Mouse (Mus musculus): ENCODE data around the gene Ubl5. TPM values are rescaled to one million over a fixed set of nuclear protein-coding genes. Genes with fewer than 3 reads are reported as not detected.
A peak's percentile ranks its signal among the peaks of the same experiment; 100 is the strongest.
"Not testable (repeated sequence)": the region's sequence is repeated elsewhere in the genome, so short reads cannot be mapped to it uniquely, and the experiment has no call there.

Ubl5 gene
- polyA plus RNA-seq (2011; ENCODE audit: insufficient read length, low read depth, missing spikeins): 243 and 252 TPM in 2 replicates

DNA sequence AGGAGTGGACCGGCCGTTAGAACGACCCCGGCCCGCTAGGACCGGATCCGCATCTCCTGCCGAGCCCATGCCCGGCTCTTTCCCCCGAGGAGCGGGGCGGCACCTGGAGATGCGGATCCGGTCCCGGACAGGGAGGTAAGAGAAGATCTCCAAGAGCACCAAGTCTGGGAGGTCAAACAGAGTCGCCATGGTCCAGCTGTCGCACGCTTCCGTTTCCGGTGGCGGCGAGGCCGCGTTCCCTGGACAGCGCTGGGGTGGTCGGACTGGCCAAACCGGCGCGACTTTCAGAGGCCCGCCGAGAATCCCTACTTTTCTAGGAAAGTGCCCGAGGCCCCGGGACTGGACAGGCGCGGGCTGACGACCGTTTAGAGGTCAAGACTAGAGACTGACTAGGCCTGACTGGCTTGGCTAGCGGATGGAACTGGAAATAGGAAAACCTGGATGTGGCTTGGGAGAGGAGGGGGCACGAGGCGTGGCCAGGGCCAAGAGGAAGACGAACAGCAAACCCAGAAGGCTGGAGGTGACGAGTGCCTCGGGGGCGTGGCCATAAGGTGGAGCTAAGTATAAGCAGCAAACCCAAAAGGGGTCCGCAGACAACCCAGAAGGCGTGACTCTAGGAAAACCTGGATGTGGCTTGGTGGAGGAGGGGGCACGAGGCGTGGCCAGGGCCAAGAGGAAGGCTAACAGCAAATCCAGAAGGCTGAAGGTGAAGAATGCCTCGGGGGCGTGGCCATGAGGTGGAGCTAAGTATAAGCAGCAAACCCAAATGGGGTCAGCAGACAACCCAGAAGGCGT, at the start of gene Ubl5:
Gene Ubl5, plus strand, starts transcription at position 778 of the 795 bp plus-strand sequence.
- peak within 1 kb of the TSS; percentile 91 for H3K4me3 ChIP-seq (ENCODE audit: insufficient read depth, low read length)
- H3K4me1 ChIP-seq (ENCODE audit: control insufficient read depth, insufficient read depth, low read length): no peaks in the 10 kb centered on the region
- TF ChIP-seq CTCF (IDR thresholded peaks at IDR 0.05; ENCODE audit: borderline replicate concordance, insufficient read depth, low read length): no peak
- peak; percentile 86 for TF ChIP-seq POLR2A (IDR thresholded peaks at IDR 0.05; ENCODE audit: low read depth, low read length)
- peak within 1 kb of the TSS; percentile 19 for H3K27ac ChIP-seq (ENCODE audit: insufficient read depth, low read length)

DNA sequence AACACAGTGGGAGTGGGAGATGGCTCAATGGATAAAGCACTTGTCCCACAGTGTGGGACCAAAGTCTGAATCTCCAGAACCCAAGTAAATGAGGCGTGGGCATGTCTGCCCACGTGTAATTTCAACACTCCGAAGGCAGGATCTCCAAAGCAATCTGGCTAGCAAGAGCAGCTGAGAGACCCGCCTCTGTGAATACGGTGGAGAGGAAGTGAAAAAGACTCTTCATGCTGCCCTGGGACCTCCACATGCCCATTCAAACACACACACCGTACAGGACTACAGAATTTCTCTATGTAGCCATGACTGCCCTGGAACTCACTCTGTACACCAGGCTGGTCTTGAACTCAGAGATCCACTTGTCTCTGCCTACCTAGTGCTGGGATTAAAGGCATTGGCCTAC, 41.4 kb upstream of the Ubl5 start:
- H3K4me3 ChIP-seq (ENCODE audit: insufficient read depth, low read length): no peak overlapping the region
- no peak for TF ChIP-seq CTCF (IDR thresholded peaks at IDR 0.05; ENCODE audit: borderline replicate concordance, insufficient read depth, low read length)
- TF ChIP-seq POLR2A (IDR thresholded peaks at IDR 0.05; ENCODE audit: low read depth, low read length): no peak
- no peaks in the 10 kb centered on the region for H3K4me1 ChIP-seq (ENCODE audit: control insufficient read depth, insufficient read depth, low read length)
- H3K27ac ChIP-seq (ENCODE audit: insufficient read depth, low read length): no peak overlapping the region

GRCm38 (mm10) chr9:20606269-20606668, 36.4 kb upstream of the Ubl5 start:
- Histone ChIP-seq H3K4me3 (ENCODE audit: insufficient read depth, low read length) (no peak overlapping the region), H3K27ac (ENCODE audit: insufficient read depth, low read length) (no peak overlapping the region), H3K4me1 (ENCODE audit: control insufficient read depth, insufficient read depth, low read length) (no peaks in the 10 kb centered on the region)
- TF ChIP-seq POLR2A (IDR thresholded peaks at IDR 0.05; ENCODE audit: low read depth, low read length): no peak
- no peak for TF ChIP-seq CTCF (IDR thresholded peaks at IDR 0.05; ENCODE audit: borderline replicate concordance, insufficient read depth, low read length)

GRCm38 (mm10) chr9:20607100-20607974, 35.3 kb upstream of the Ubl5 start:
- TF ChIP-seq CTCF (IDR thresholded peaks at IDR 0.05; ENCODE audit: borderline replicate concordance, insufficient read depth, low read length) (no peak), POLR2A (IDR thresholded peaks at IDR 0.05; ENCODE audit: low read depth, low read length) (peak; percentile 97)
- Histone ChIP-seq H3K4me1 (ENCODE audit: control insufficient read depth, insufficient read depth, low read length) (no peaks in the 10 kb centered on the region), H3K4me3 (ENCODE audit: insufficient read depth, low read length) (peak overlapping the region; percentile 61), H3K27ac (ENCODE audit: insufficient read depth, low read length) (peak overlapping the region; percentile 97)

DNA sequence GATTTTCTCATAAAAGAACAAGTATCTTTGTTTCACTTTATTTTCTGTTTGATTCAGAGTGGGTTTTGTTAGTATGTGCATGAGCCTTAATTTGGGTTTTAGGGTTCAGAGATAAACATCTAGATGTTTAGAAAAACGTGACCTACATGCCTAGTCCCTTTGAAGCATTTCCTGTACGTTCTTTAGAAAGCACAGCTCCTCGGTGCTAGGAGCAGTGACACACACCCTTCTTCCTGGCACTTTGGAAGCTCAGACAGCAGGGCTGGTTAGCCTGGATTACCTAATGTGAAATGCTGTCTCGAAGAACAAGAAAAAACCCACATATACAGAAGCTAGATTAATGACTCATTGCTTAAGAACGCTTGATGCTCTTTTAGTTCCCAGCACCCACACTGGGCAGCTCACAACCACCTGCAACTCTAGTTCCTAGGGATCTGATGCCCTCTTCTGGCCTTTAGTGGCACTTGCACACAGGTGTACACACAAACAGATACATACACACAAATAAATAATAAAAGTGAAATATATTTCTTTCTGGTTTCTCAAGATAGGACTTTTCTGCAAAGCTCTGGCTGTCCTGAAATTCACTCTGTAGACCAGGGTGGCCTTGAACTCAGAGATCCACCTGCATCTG, 32.7 kb upstream of the Ubl5 start:
- TF ChIP-seq CTCF (IDR thresholded peaks at IDR 0.05; ENCODE audit: borderline replicate concordance, insufficient read depth, low read length): no peak
- no peak for TF ChIP-seq POLR2A (IDR thresholded peaks at IDR 0.05; ENCODE audit: low read depth, low read length)
- no peak overlapping the region for H3K4me3 ChIP-seq (ENCODE audit: insufficient read depth, low read length)
- no peaks in the 10 kb centered on the region for H3K4me1 ChIP-seq (ENCODE audit: control insufficient read depth, insufficient read depth, low read length)
- H3K27ac ChIP-seq (ENCODE audit: insufficient read depth, low read length): no peak overlapping the region

DNA sequence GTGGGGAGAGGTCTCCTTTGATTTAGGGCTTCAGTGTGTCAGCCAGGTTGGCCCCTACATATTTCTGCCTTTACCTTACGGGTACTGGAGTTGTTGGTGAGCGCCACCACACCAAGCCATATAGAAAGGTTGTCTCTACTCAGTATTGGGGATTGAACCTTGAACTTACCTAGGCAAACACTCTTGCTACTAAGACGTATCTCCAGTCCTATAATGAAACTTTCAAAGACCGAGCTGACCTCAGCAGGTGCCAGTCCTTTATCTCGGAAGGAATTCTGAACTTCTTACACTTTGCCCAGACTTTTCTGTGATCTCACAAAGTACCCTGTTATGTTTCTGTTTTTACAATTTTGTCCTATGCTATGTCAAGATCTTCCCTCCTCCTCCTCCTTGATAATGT, 30.7 kb upstream of the Ubl5 start:
- no peak overlapping the region for H3K27ac ChIP-seq (ENCODE audit: insufficient read depth, low read length)
- no peak overlapping the region for H3K4me3 ChIP-seq (ENCODE audit: insufficient read depth, low read length)
- H3K4me1 ChIP-seq (ENCODE audit: control insufficient read depth, insufficient read depth, low read length): no peaks in the 10 kb centered on the region
- TF ChIP-seq POLR2A (IDR thresholded peaks at IDR 0.05; ENCODE audit: low read depth, low read length) (no peak), CTCF (IDR thresholded peaks at IDR 0.05; ENCODE audit: borderline replicate concordance, insufficient read depth, low read length) (no peak)

GRCm38 (mm10) chr9:20616685-20617084, 26.0 kb upstream of the Ubl5 start:
- TF ChIP-seq POLR2A (IDR thresholded peaks at IDR 0.05; ENCODE audit: low read depth, low read length): no peak
- TF ChIP-seq CTCF (IDR thresholded peaks at IDR 0.05; ENCODE audit: borderline replicate concordance, insufficient read depth, low read length): no peak
- H3K27ac ChIP-seq (ENCODE audit: insufficient read depth, low read length): no peak overlapping the region
- H3K4me3 ChIP-seq (ENCODE audit: insufficient read depth, low read length): no peak overlapping the region
- H3K4me1 ChIP-seq (ENCODE audit: control insufficient read depth, insufficient read depth, low read length): no peaks in the 10 kb centered on the region

- Histone ChIP-seq H3K4me1 (ENCODE audit: control insufficient read depth, insufficient read depth, low read length) (no peaks in the 10 kb centered on the region), H3K27ac (ENCODE audit: insufficient read depth, low read length) (no peak overlapping the region), H3K4me3 (ENCODE audit: insufficient read depth, low read length) (no peak overlapping the region)
- no peak for TF ChIP-seq POLR2A (IDR thresholded peaks at IDR 0.05; ENCODE audit: low read depth, low read length)
- no peak for TF ChIP-seq CTCF (IDR thresholded peaks at IDR 0.05; ENCODE audit: borderline replicate concordance, insufficient read depth, low read length)
Measured at GRCm38 (mm10) chr9:20631332-20631731, 11.3 kb upstream of the Ubl5 start.

DNA sequence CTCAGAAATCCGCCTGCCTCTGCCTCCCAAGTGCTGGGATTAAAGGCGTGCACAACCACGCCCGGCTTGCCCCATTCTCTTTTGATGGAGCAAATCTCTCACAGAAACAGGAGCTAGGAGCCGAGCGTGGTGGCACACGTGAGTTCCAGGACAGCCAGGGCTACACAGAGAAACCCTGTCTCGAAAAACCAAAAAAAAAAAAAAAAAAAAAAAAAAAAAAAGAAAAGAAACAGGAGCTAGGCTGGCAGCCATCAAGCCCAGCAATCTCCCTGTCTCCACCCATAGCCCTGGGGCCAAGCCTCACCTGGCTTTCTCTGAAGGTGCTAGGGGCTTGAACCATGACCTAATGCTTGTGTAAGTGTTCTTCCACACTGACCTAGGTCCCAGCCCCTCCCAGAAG, 7.0 kb upstream of the Ubl5 start:
- not testable (repeated sequence) for H3K27ac ChIP-seq (ENCODE audit: insufficient read depth, low read length); H3K4me1 ChIP-seq (ENCODE audit: control insufficient read depth, insufficient read depth, low read length); H3K4me3 ChIP-seq (ENCODE audit: insufficient read depth, low read length)

All from embryonic fibroblast, embryonic 13.5 days (primary cell).